Mouse (Mus musculus) C2C12 (cell line): ENCODE measurements around the gene Tmem198. TPM values are rescaled to one million over a fixed set of nuclear protein-coding genes. Genes with fewer than 3 reads are reported as not detected.

ENCODE experiments used
- H3K27me3 ChIP-seq: one replicate; pipeline ENCODE4 v1.6.1; 2011; ENCODE audit not compliant: control insufficient read depth, insufficient read depth, insufficient read length
- H3K36me3 ChIP-seq: one replicate; pipeline ENCODE4 v1.6.1; 2011; ENCODE audit not compliant: control insufficient read depth, insufficient read depth
- H3K4me3 ChIP-seq: one replicate; pipeline ENCODE4 v1.5.1; 2011; ENCODE audit warnings: mild to moderate bottlenecking, control low read depth; ENCODE audit not compliant: poor library complexity, insufficient read depth, severe bottlenecking
- H3K79me2 ChIP-seq: one replicate; pipeline ENCODE4 v1.6.1; 2011; ENCODE audit not compliant: control insufficient read depth, insufficient read depth
- H3K79me3 ChIP-seq: one replicate; pipeline ENCODE4 v1.6.1; 2011; ENCODE audit warnings: low read depth, control low read depth
- H3ac ChIP-seq: one replicate; pipeline ENCODE3; 2011; ENCODE audit warnings: low read depth; ENCODE audit not compliant: control insufficient read depth, insufficient read length
- CEBPB ChIP-seq: IDR thresholded peaks from one replicate; pipeline ENCODE4 v1.6.1; 2011; ENCODE audit warnings: low read depth, mild to moderate bottlenecking, control low read depth, moderate library complexity
- CTCF ChIP-seq: IDR thresholded peaks from one replicate; pipeline ENCODE4 v1.5.1; 2011; ENCODE audit not compliant: control insufficient read depth, insufficient read depth, insufficient read length
- FOSL1 ChIP-seq: IDR thresholded peaks from one replicate; pipeline ENCODE4 v1.8.0; 2011; ENCODE audit warnings: mild to moderate bottlenecking, low read length; ENCODE audit not compliant: poor library complexity, insufficient read depth, severe bottlenecking
- MAX ChIP-seq: IDR thresholded peaks from one replicate; pipeline ENCODE4 v1.6.1; 2011; ENCODE audit warnings: mild to moderate bottlenecking, control low read depth
- MYOD1 ChIP-seq: IDR thresholded peaks from one replicate; pipeline ENCODE4 v1.6.1; 2011; ENCODE audit warnings: low read depth; ENCODE audit not compliant: control insufficient read depth, insufficient read length
- MYOG ChIP-seq: IDR thresholded peaks from one replicate; pipeline ENCODE4 v1.6.1; 2011; ENCODE audit not compliant: control insufficient read depth, insufficient read length; ENCODE audit errors: extremely low read depth
- USF1 ChIP-seq: IDR thresholded peaks from one replicate; pipeline ENCODE4 v1.6.1; 2011; ENCODE audit warnings: low read depth, mild to moderate bottlenecking, control low read depth, moderate library complexity
- polyA plus RNA-seq: library from polyadenylated mRNA; unstranded; fragments of >200 nt; fragmentation: generic; extraction: Trizol; gene quantifications from one replicate; pipeline ENCODE4 v1.2.1, GENCODE M21; 2012; ENCODE audit warnings: missing spikeins

Tmem198 gene
- polyA plus RNA-seq, 1 experiment = 0.70 TPM

DNA sequence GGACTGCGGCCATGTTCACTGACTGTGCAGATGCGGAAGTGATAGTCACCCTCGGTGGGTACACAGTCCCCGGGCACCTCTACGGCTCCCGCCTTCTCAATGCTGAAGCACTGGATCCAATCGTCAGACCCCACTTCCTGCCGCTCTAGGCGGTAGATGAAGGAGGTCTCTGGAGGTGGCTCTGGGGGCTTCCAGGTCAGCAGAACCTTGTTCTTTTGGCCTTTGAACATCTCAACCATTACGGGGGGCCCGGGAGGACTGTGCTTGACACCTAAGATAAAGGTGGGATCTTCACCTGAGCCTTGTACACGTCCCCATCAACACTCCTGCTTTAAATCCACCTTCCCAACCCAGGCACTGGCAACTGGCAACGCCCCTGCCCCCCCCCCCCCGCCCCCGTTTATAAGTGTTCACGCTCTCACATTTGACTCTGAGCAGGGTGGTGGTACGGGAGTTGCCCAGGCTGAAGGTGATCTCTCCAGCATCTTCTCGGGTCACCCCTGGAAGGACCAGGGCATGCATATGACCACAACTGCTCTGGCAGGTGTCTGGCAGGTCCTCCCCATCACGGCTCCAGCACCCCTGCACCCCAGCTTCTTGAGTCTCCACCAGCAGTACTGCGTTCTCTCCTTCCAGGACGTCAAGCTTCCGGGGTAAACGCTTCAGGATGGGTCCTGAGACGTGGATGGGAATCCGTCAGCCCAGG lies 23.8 kb downstream of the Tmem198 start:
- peaks cover 4% of the 10 kb centered on the region for H3K27me3 ChIP-seq
- no peak overlapping the region for H3ac ChIP-seq
- no peaks in the 10 kb centered on the region for H3K79me2 ChIP-seq
- no peaks in the 10 kb centered on the region for H3K79me3 ChIP-seq
- no peak for TF ChIP-seq CTCF
- H3K36me3 ChIP-seq = no peaks in the 10 kb centered on the region
- H3K4me3 ChIP-seq = no peak overlapping the region

- H3K79me3 ChIP-seq = no peaks in the 10 kb centered on the region
- peaks cover 4% of the 10 kb centered on the region for H3K27me3 ChIP-seq
- no peak overlapping the region for H3K4me3 ChIP-seq
- no peak for TF ChIP-seq MYOD1
- no peak for TF ChIP-seq MAX
- no peak for TF ChIP-seq CTCF
- no peak for TF ChIP-seq USF1
- no peak for TF ChIP-seq FOSL1
- no peak for TF ChIP-seq CEBPB
- TF ChIP-seq MYOG = no peak
- no peaks in the 10 kb centered on the region for H3K36me3 ChIP-seq
- H3ac ChIP-seq = no peak overlapping the region
- no peaks in the 10 kb centered on the region for H3K79me2 ChIP-seq
Measured at GRCm38 (mm10) chr1:75503651-75503980, 24.3 kb downstream of the Tmem198 start.

DNA sequence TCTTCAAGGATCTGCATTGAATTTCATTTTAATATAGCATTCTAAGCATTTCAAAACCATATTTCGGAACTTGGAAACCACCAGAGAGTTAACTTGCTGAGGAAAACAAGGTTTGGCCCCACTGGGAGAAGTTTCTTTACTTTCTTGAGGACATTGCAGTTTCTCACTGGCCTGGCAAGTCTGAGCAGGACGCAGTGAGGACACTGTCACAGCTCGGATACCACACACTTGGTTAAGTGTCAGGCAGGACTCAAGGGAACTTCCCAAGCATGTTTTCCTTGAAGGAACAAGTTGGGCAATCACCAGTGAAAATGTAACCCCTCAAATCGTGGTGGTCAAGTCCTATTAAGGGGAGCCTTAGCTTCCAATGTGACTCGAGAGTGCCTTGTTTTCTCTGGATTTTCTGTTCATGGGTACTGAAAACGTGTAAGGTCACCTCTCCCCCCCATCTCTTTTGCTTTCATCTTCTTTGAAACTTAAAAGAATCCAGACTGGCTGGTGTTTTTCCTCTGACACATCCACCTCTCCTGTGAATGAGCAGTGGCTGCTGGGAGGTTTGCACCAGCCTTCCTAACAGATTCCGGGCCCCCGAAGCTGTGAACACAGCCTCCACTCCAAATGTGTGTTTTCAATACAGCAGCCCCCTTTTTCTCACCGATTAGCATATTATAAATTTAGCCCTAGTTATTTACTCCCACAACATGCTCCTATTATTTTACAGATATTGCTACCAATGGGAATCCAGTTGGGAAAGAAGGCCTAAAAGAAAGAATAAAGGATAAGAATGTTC lies 25.1 kb downstream of the Tmem198 start:
- H3K36me3 ChIP-seq = no peaks in the 10 kb centered on the region
- TF ChIP-seq MAX (no peak), CEBPB (no peak), CTCF (no peak), FOSL1 (no peak), MYOG (no peak), USF1 (no peak), MYOD1 (no peak)
- H3K4me3 ChIP-seq = no peak overlapping the region
- no peaks in the 10 kb centered on the region for H3K79me3 ChIP-seq
- H3K79me2 ChIP-seq = no peaks in the 10 kb centered on the region
- H3ac ChIP-seq = no peak overlapping the region
- H3K27me3 ChIP-seq = peaks cover 4% of the 10 kb centered on the region

GRCm38 (mm10) chr1:75505159-75505955 lies 26.0 kb downstream of the Tmem198 start:
- TF ChIP-seq MYOD1 = no peak
- TF ChIP-seq MYOG = no peak
- peak; percentile 2 for TF ChIP-seq CTCF
- no peak for TF ChIP-seq MAX
- no peak for TF ChIP-seq USF1
- H3ac ChIP-seq = peak overlapping the region; percentile 84
- no peaks in the 10 kb centered on the region for H3K79me3 ChIP-seq
- peak overlapping the region; percentile 30 for H3K4me3 ChIP-seq
- H3K27me3 ChIP-seq = peaks cover 4% of the 10 kb centered on the region
- H3K79me2 ChIP-seq = no peaks in the 10 kb centered on the region
- H3K36me3 ChIP-seq = no peaks in the 10 kb centered on the region

DNA sequence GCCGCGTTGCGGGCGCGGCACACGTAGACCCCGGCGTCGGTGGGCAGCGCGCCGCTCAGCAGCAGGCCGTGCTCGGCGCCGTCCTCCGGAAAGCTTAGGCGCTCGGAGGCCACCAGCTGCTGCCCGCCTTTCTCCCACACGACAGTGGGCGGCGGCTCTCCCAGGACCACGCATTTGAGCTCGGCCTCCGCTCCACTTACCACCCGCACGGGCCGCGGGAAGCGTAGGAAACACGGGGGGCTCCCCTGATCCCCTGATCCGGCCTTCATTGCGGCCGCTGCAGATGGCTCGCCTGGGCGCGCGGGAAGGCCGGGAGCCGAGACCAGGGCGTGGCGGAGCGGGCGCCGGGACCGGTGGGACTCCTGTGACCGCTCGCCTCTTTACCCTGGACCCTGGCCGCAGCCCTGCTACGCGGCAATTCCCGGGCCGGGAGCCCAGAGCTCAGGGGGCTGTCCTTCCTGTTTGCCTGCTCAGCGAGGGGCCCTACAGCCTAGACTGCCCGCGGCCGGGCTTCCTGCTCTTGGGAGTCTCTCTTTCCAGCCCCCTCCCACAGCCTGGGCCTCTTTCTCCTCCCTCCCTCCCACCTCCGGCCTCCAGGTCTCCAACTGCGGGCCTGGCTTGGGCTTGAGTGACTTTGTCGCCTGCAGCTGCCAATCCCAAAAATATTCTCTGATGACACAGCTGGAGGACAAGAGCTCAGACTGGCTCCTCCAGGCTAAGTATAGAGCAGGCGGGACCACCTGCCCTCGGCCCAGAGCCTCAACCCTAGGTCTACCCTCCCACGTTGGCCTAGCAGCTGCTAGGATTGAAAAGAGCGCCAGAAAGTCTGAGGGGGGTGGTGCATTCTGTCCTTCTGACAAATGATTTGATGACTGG lies 26.9 kb downstream of the Tmem198 start, which contains the start of gene Obsl1:
TSS of gene Obsl1 (minus strand) at position 497 of the 876 bp plus-strand sequence.
- Histone ChIP-seq H3K27me3 (peaks cover 4% of the 10 kb centered on the region), H3K79me2 (no peaks in the 10 kb centered on the region), H3K79me3 (no peaks in the 10 kb centered on the region), H3ac (peak within 1 kb of the TSS; percentile 84), H3K4me3 (peak within 1 kb of the TSS; percentile 30), H3K36me3 (no peaks in the 10 kb centered on the region)
- TF ChIP-seq MYOG (no peak), USF1 (no peak)
